Mouse (Mus musculus) liver, postnatal 0 days (tissue): ENCODE data around the gene Fbxw9.

ENCODE experiments used
- CTCF ChIP-seq: sonication (generic); IDR thresholded peaks from 2 replicates; pipeline ENCODE4 v1.5.1; 2016; ENCODE audit warnings: antibody characterized with exemption, low read depth
- EP300 ChIP-seq: IDR thresholded peaks from 2 replicates; pipeline ENCODE4 v1.6.1; 2016; ENCODE audit warnings: antibody characterized with exemption, low read depth, mild to moderate bottlenecking

- TF ChIP-seq CTCF (no peak), EP300 (no peak)
Observed at GRCm38 (mm10) chr8:85067155-85067554, 7.3 kb downstream of the Fbxw9 start.
